Mouse (Mus musculus): Measurements from ENCODE around the gene Zfp455.
"Not testable (repeated sequence)": the region's sequence is repeated elsewhere in the genome, so short reads cannot be mapped to it uniquely, and the experiment has no call there.

The Zfp455 gene

DNA sequence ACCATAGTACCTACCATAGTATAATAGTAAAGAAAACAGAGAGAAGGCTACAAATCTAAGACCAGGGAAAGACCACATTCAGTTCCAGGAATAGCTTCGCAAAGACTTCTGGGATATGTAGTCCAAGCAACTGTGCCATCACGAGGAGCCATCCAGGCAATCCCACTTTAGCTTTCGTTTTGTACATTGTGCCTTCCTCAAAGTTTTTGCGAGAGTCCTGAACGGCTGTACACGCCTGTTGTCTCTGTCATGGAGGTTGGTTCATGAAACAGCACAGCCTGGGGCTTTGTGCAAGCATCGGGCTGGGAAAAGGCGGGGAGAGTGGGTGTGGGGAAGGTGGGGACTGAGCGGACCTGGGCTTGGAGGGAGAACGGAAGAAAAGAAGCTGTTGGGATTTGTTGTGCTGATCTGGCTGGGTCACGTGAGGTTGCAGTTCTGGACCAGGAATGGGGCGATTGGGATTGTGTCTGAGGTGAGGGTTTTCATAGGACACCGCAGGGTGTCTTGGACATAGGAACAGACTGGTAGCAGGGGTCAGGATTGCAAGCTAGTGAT lies at the start of gene Zfp455:
Zfp455 (plus strand) TSS at position 167 of the 555 bp plus-strand sequence.
- DNase-seq (ENCODE audit: low spot score in 2 of 2) = peak; percentile 38 to 44

DNA sequence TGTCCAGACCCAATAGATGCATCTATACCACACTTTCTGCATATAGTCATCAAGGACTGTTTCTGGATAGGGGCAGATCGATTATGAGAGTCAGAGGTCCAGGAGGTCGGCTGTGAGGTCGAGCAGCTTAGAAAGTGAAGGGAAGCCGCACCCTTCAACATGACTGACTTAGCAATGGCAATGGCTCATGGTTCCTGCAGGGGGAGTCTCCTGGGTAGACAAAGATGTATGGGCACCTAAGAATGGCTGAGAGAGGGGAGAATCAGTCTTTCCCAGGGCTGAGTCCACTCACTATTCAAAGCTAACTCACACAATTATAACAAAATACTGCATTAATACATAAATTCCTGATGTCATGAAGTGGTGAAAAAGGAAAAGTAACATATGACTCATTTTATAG lies 28.2 kb upstream of the Zfp455 start:
- DNase-seq (ENCODE audit: low spot score in 2 of 2) = not testable (repeated sequence)

DNA sequence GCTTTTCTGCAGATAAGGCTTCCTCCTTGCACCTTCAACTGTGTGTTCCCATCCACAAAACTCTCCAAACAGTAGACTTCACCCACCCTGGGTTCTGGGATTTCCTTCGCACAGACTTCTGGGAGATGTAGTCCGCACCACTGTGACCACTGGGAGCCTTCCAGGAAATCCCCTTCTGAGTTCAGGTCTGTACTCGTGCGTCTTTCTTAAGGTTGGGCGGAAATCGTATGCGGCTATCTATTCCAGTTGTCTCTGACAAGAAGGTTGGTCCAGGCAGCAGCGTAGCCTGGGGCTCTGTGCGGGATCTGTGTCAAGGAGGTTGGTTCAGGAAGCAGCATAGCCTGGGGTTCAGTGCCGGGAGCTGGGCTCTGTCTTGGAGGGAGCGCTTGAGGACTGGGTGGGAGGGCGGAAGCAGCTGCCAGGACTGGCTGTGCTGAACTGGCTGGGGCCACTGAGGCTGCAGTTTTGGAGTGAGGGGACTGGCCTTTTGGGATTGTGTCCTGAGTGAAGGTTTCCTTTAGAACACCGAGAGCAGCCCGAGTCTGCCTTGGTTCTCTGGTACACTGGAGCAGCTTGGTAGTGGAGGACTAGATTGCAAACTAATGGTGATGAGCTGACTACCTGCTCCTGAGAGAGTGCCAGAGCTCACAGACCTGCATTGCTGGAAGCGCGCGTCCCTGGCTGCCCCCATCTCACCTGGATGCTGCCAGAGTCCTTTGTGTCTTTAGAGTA lies 21.1 kb upstream of the Zfp455 start, which contains the start of gene Rsl1:
Rsl1 (plus strand) TSS at position 192 of the 732 bp plus-strand sequence.
- DNase-seq (ENCODE audit: low spot score in 2 of 2) = peak; percentile 83 to 84

DNA sequence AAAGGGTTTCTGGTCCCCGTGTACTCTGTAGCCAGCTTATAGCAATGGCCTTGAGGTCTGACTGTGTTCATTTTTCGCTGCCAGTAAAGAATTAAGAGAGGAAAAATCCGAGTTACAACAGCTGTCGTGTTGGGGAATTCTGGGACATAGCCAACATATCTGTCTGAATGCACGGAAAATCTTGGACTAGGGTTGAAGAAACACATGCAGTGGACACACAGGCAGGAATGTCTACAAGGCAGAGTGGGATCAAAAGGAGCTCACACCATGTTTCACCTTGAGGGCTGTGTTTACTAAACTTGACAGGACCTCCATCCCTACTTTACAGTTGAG lies 20.6 kb upstream of the Zfp455 start:
- no peak for DNase-seq (ENCODE audit: low spot score in 2 of 2)

DNA sequence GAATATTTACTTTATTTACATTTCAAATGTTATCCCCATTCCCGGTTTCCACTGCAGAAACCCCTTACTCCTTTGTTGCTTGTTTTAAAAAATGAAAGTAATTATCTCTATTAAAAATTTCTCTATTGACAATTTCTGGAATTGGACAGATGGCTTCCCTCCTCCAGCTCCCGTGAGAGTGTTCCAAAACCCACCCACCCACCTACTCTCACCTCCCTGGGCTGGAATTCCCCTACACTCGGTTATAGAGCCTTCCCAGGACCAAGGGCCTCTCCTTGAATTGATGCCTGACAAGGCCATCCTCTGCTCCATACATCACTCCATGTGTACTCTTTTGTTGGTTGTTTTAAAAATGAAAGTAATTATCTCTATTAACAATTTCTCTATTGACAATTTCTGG lies 7.3 kb downstream of the Zfp455 start:
- no peak for DNase-seq (ENCODE audit: low spot score in 2 of 2)

DNA sequence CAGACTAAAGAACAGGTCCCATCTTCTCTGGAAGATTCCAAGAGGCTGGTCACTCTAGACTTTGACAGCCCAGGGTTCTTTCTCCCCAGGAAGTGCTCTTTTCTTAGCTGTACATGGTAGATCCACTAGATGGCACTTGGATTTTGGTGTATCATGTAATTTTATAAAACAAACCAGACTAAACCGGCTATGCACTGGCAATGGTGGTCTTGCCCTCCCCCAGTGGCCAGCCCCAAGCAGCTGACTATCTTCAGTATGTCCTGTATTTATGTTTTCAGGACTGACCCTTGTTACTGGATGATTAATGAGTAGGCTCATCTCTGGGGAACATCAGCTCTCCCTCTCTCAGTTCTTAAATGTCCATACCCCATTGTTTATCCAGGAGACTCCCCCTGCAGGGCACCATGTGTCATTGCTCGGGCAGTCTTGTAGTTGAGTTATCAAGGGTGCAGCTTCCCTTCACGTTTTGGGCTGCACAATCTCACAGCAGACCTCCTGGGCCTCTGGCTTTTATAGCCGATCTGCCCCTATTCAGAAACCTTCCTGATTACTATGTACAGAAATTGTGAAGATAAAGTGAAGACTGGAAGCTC lies 19.8 kb downstream of the Zfp455 start:
- DNase-seq (ENCODE audit: low spot score in 2 of 2) = no peak
